Mouse (Mus musculus) heart, postnatal 25 days (tissue): Measurements from ENCODE around the gene Gm9639. TPM values are rescaled to one million over a fixed set of nuclear protein-coding genes. Genes with fewer than 3 reads are reported as not detected.
"Not testable (repeated sequence)": the region's sequence is repeated elsewhere in the genome, so short reads cannot be mapped to it uniquely, and the experiment has no call there.

Experiments
- DNase-seq: peaks from one replicate; pipeline ENCODE4 v3.0.0; 2022; ENCODE audit warnings: low spot score
- intact Hi-C: fragments of 180-260 bp; cut with DNase I; formaldehyde crosslinking; loops from one replicate; pipeline ENCODE4 v1.15.1; 2025
- total RNA-seq, 2 experiments: library from RNA; stranded (reverse); gene quantifications; 2 replicates each; pipeline ENCODE4 v1.2.3; 2021

Gene Gm9639
- total RNA-seq = not detected

DNA sequence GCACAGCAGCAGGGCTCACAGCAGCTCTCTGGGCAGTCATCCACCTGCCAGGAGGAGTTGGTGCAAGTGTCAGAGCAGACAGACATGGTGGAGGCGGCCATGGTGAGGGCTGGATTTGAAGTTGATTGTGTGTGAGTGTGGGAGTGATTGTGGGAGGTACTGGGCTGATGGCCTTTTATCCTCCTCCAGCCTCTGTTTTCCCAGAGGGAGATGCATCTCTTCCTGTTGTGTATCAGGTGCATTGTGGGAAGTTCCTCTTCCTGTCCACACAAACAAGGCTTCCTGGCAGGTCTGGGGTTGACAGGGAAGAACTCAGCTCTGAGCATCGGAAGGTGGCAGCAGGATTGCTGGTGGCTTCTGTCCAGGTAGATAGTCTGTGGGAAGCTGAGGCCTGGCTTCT lies at the start of gene Gm9639:
Gm9639 (minus strand) TSS at position 101 of the 400 bp plus-strand sequence.
- no peak for DNase-seq
- intact Hi-C loops = no loop called here

DNA sequence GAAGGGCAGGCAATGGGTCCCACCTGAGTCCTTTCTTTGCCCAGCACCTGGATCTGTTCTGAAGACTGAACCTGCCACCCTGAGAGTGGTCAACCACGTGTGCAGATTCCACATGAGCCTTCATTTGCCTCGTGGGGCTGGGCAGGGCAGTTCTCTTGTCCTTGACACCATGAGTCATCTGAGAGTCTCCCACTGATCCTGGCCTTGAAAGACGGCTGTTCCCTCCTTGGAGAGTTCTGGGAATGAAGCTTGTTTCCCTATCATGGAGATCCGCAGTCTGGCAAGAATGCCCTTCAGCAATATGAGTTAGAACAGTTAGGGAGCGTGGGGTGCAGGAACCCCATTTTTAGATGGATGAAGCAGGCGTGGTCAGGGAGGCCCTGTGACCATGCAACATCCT lies 44.1 kb upstream of the Gm9639 start:
- DNase-seq = no peak
- intact Hi-C loops = no loop called here

DNA sequence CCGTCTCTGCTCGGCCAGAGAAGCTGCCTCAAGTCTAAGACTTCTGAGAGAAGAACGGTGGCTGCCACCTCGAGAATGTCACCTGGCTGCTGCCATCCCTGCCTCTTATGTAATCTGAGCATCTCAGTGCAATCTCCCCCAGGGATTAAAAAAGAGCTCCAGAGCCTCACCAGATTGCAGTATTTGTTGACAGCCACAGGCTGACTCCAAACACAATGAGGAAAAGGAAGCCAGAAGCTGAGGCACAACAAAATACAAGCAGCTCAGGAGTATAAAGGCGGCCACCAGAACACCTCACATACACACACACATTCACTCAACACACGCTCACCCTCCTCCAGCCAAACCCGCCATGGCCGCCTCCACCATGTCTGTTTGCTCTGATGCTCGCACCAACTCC lies 40.8 kb upstream of the Gm9639 start, which contains the start of gene Krtap10-10:
Krtap10-10 (plus strand) TSS at position 301 of the 400 bp plus-strand sequence.
- intact Hi-C loops = no loop called here
- DNase-seq = no peak

DNA sequence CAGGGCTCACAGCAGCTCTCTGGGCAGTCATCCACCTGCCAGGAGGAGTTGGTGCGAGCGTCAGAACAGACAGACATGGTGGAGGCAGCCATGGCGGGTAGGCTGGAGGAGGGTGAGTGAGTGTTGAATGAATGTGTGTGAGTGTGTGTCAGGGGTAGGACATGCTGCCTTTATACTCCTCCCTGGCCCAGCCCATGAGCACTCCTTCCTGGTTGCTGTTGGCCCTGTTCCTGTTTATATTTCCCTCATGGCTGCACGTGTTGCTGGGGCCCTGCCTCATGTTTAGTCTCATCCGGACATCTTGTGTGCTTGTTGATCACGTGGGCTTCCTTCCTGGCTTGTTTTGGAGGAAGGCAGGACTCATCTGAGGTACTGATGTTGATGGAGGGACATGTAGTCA lies 32.1 kb upstream of the Gm9639 start, which contains the start of gene Krtap10-4:
Krtap10-4 (minus strand) TSS at position 145 of the 400 bp plus-strand sequence.
- intact Hi-C loops = no loop called here

DNA sequence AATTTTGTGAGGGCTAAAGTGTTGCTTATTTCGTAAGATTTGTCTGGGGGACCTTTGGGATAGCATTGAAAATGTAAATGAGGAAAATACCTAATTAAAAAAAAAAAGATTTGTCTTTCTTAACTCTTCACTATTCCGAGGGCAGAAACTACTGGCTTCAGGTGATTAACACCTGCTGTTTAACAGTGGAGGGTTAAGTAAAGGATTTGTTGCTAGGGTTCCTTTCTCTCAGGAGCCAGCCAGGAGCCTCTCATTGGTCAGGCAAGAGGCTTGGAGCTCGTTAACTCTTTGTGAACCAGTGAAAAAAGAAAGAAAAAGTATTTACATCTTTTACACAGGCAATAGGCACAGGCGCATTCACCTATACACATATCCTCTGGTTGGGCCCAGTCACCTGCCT lies 24.3 kb upstream of the Gm9639 start:
- no peak for DNase-seq
- intact Hi-C loops = loop anchor here (5.0 kb wide), 2 partner anchors 92 to 192 kb away; partner anchors contain the start of gene Gm10100

More for the DNA sequence above, 32.1 kb upstream of the Gm9639 start, which contains the start of gene Krtap10-4:
- DNase-seq = no peak

DNA sequence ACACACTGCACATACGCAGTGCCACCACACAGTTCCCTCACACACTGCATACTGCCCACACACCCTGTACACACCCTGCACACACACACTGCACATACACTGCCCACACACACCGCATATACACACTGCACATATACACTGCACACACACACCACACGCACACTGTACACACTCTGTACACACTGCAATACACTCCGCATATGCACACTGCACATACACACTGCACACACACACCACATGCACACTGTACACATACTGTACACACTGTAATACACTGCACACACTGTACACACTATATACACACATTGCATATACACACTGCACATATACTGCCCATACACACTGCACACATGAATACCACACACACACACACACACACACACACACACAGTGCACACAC lies 23.6 kb upstream of the Gm9639 start:
- DNase-seq = no peak
- intact Hi-C loops = loop anchor here (5.0 kb wide), 2 partner anchors 91 to 191 kb away; partner anchors contain the start of gene Gm10100

DNA sequence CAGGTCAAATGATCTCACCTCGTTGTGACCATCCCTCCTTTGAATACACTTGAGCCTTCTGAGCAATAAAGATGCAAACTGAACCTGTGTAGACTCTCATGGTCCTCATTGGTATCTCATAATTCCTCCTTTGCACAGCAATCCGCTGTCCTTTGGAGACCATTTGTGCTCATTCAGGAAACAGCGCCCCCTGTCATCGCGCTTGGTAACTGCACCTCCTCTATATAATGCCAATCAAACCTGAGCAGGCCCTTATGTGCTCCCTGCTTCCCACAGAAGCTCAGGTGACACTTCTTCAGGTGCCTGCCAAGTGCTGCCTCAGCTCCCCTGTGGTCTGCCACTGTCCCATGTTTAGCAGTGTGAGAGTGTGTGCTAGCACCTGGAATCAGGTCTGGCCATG lies 20.6 kb upstream of the Gm9639 start:
- DNase-seq = no peak
- intact Hi-C loops = loop anchor here (5.0 kb wide), 2 partner anchors 88 to 188 kb away; partner anchors contain the start of gene Gm10100

DNA sequence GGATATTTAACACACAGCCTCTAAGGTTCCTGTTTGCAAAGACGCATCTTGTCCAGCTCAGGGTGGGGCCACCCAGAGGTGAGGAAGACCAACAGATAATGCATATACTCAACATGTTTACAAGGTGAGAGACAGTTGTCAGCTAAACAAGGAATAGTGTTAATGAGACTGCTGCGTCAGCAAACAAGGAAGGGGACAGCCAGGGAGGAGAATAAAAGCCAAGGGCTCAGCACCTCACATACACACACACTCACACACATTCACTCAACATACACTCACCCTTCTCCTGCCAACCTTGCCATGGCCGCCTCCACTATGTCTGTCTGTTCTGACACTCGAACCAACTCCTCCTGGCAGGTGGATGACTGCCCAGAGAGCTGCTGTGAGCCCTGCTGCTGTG lies 19.5 kb upstream of the Gm9639 start, which contains the start of gene Gm2696:
Gm2696 (plus strand) TSS at position 301 of the 400 bp plus-strand sequence.
- intact Hi-C loops = no loop called here
- DNase-seq = no peak

DNA sequence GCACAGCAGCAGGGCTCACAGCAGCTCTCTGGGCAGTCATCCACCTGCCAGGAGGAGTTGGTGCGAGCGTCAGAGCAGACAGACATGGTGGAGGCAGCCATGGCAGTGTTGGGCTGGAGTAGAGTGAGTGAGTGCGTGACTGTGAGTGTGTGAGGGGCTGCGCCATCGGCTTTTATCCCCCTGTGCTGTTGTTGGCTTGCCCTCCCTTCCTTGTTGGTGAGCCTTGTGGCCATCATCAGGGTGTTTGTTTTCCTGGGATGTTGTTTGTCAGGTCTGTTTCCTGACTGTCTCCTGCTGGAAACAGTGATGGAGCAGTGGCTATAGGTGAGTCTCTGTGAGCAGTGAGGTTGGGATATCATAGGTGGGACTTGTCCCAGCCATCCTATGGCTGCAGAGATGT lies 16.9 kb upstream of the Gm9639 start, which contains the start of gene Gm9507:
Gm9507 (minus strand) TSS at position 101 of the 400 bp plus-strand sequence.
- intact Hi-C loops = no loop called here
- DNase-seq = no peak

DNA sequence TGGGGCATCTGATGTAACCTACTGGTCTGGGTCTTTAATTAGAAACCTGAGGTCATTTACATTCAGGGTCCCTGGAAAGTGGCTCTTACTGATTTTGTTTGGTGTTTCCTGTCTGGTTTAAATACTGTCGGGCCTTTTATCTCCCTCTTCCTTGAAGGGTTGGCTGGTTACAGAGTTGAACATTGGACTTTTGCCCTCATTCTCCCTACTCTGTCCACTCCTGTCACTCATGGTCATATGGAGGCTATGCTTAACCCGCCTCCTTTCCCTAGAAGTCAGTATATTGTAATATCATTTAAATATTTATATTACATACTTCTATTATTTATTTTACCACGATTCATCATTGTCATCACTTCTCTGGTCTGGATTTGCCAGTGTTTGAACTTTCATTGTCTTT lies 9.2 kb upstream of the Gm9639 start:
- intact Hi-C loops = no loop called here
- DNase-seq = no peak

DNA sequence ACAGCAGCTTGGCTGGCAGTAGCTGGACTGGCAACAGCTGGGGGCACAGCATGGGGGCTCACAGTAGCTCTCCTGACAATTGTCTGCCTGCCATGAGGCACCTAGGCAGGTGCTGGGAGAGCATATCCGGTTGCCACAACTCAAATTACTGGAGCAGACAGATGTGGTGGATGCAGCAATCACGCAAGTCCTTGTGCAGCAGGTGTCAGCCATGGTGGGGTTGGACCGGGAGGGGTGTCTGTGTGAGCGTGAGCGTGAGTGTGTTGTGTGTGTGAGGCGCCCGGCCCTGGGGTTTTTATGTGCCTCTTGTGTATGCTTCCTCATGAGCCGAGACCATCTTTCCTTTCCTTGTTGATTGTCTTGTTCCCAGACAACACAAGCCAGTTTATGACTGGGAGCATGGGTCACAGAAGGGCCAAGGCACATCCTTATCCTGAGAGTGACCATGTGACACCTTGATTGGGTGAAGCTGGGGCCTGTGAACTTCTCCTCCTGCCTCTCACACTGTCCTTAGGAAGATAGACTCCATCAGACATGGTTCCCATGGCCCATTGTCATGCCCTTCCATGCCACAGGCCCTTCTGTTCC lies 4.1 kb upstream of the Gm9639 start, which contains the start of gene Gm19668:
Gm19668 (minus strand) TSS at position 213 of the 588 bp plus-strand sequence.
- intact Hi-C loops = no loop called here

DNA sequence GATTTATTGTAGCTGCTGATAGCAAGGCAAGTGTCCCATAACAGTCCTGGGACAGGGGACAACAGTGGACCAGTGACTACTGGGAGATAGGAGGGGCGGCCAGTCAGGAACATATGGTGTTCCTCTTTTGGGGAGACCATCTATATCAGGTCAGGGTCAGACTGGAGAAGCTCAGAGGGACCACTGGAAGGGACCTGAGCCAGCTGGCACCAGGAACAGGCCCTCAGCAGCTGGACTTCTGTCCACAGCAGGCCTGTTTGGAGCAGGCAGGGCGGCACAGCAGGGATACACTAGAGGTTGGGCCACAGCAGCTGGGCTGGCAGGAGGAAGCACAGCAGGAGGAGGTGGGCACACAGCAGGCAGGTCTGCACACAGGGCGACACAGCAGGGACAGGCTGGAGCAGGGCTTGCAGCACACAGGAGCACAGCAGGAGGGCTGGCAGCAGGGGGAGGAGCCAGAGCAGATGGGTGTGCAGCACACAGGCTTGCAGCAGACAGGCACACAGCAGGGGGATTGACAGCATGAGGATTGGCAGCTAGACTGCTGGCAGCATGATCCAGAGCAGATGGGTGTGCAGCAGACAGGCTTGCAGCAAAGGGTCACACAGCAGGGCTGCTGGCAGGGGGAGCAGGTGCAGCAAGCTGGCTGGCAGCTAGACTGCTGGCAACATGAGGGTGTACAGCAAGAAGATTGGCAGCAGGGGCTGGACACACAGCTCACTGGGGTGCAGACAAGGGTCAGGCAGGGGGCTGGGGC lies 3.5 kb upstream of the Gm9639 start:
- DNase-seq, intact Hi-C loops: not testable (repeated sequence)

More for the DNA sequence above, 4.1 kb upstream of the Gm9639 start, which contains the start of gene Gm19668:
- DNase-seq = no peak

DNA sequence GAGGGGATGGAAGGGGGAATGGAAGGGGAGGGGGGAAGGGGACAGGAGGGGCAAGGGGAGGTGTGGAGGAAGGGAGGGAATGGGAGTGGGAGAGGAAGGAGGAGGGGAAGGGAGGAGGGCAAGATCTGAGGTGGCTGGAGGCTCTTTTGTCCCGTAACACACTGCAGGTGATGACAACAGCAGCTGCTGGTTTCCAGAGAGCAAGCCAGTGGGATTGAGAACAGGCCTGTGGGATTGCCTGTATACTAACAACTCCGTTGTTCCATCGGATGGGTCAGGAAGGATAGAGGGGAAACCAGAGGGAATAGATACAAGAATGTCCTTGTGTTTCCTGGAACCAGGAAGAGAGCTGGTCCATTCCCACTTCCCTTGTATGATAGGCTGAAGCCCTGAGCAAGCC lies 2.8 kb upstream of the Gm9639 start:
- no peak for DNase-seq
- intact Hi-C loops = no loop called here

DNA sequence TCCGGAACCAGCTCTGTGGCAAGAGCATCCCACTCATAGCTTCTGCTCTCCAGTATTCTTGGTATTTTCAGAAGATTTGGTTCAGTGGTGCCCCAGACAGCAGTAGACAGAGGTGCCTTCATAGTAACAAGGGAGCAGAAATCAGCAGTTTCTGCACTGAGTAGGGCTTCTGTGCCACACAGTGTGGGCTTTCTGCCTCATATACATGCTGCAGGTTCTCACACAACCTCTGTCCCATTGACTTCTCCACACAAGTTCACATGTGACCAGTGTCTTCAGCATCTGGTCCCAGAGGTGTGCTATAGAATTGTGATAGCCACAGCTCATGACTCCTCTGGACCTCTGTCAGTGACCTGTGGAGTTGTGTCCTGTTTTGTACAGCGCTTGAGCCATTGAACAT lies 6.3 kb downstream of the Gm9639 start:
- intact Hi-C loops = no loop called here
- DNase-seq = no peak

DNA sequence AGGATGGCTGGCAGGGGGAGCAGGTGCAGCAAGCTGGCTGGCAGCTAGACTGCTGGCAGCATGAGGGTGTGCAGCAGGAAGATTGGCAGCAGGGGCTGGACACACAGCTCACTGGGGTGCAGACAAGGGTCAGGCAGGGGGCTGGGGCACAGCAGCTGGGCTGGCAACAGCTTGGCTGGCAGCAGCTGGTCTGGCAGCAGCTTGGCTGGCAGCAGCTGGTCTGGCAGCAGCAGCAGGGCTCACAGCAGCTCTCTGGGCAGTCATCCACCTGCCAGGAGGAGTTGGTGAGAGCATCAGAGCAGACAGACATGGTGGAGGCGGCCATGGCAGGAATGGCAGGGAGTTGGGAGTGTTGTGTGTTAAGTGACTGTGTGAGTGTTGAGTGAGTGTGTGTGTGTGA lies 7.0 kb downstream of the Gm9639 start, which contains the start of gene Gm7137:
Gm7137 (minus strand) TSS at position 325 of the 400 bp plus-strand sequence.
- DNase-seq, intact Hi-C loops: not testable (repeated sequence)

DNA sequence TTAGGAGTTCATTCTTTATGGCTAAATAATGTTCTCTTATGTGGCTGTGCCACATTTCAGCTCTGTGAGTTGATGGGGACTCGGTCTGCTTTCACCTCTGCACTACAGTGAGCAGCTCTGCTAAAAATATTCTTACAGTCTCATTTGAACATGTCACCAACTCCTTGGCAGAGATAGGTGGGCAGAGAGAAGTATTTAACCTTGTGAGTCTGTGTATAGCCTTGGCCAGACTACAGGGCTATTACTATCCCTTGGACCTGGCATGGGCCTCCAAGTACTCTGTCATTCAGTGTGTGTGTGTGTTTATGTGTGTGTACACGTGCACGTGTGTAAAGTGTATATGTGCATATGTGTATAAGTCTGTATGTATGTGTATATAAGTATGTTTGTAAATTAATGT lies 11.5 kb downstream of the Gm9639 start:
- intact Hi-C loops, DNase-seq: not testable (repeated sequence)

DNA sequence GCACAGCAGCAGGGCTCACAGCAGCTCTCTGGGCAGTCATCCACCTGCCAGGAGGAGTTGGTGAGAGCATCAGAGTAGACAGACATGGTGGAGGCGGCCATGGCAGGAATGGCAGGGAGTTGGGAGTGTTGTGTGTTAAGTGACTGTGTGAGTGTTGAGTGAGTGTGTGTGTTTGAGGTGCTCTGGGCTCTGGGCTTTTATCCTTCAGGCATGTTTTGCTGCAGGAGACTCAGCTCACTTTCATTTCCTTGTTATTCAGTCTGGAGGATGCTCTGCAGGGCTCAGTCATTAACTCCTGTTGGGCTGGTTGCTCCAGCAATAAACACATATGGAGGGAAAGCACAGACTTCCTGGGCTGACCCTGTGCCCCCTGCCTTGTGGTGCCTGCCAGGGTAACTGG lies 12.4 kb downstream of the Gm9639 start, which contains the start of gene Gm3250:
Gm3250 (minus strand) TSS at position 101 of the 400 bp plus-strand sequence.
- intact Hi-C loops, DNase-seq: not testable (repeated sequence)

DNA sequence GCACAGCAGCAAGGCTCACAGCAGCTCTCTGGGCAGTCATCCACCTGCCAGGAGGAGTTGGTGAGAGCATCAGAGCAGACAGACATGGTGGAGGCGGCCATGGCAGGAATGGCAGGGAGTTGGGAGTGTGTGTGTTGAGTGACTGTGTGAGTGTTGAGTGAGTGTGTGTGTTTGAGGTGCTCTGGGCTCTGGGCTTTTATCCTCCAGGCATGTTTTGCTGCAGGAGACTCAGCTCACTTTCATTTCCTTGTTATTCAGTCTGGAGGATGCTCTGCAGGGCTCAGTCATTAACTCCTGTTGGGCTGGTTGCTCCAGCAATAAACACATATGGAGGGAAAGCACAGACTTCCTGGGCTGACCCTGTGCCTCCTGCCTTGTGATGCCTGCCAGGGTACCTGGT lies 18.0 kb downstream of the Gm9639 start, which contains the start of gene Gm7138:
Gm7138 (minus strand) TSS at position 101 of the 400 bp plus-strand sequence.
- intact Hi-C loops, DNase-seq: not testable (repeated sequence)

DNA sequence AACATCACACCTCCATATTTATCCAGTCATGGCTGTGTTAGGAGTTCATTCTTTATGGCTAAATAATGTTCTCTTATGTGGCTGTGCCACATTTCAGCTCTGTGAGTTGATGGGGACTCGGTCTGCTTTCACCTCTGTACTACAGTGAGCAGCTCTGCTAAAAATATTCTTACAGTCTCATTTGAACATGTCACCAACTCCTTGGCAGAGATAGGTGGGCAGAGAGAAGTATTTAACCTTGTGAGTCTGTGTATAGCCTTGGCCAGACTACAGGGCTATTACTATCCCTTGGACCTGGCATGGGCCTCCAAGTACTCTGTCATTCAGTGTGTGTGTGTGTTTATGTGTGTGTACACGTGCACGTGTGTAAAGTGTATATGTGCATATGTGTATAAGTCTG lies 22.7 kb downstream of the Gm9639 start:
- intact Hi-C loops, DNase-seq: not testable (repeated sequence)

DNA sequence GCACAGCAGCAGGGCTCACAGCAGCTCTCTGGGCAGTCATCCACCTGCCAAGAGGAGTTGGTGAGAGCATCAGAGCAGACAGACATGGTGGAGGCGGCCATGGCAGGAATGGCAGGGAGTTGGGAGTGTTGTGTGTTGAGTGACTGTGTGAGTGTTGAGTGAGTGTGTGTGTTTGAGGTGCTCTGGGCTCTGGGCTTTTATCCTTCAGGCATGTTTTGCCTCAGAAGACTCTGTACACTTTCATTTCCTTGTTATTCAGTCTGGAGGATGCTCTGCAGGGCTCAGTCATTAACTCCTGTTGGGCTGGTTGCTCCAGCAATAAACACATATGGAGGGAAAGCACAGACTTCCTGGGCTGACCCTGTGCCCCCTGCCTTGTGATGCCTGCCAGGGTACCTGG lies 23.7 kb downstream of the Gm9639 start, which contains the start of gene Gm3238:
Gm3238 (minus strand) TSS at position 101 of the 400 bp plus-strand sequence.
- DNase-seq, intact Hi-C loops: not testable (repeated sequence)
